Comparison of ENCODE assay signal across 10 mouse cellular contexts in the genomic region with DNA sequence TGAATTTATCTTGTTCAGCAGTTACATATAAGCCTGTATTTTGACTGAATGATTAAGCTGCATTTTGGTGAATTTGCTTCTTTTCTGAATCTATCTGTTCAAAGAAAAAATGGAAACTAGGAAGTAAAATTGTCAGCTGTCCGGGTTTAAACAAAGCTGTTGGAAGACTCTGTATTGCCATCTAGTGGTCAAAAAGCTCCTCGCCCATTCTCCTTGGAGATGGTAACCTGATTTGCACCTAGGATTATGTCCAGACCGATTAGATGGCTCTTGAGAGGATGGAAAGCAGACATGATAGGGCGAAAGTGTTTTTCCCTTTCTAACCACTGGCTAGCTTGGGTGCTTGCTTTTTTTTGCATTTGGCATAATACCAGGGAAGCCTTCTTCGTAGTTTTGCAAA. TPM values are rescaled to one million over a fixed set of nuclear protein-coding genes. Genes with fewer than 3 reads are reported as not detected.
DNase-seq lines count a peak whose midpoint lies in the region; ATAC-seq and TF ChIP-seq lines count a peak whose summit lies in the region.
"Had no signal": no experiment of that assay in that cellular context is flagged by ENCODE, and none has a peak within 500 bp of the region (broad histone marks: within the 10 kb centered on the region; RNA-seq: fewer than 3 reads in every experiment).

No protein-coding gene starts in this region.

- H3K4me2 ChIP-seq in embryonic facial prominence, embryonic 11.5 days (ENCODE audit: low read depth, low read length) = no peak overlapping the region
- H3K4me2 ChIP-seq in hindbrain, embryonic 16.5 days (ENCODE audit: low read length) = no peak overlapping the region
- H3K4me2 ChIP-seq: neural tube, embryonic 12.5 days had no signal

- TF ChIP-seq POLR2A in thymus, adult 2 months (IDR thresholded peaks at IDR 0.05; ENCODE audit: control insufficient read depth, extremely low read depth, insufficient read depth, low read length, poor library complexity) = no peak

- no peaks in the 10 kb centered on the region for H3K27me3 ChIP-seq in thymus, adult 2 months (ENCODE audit: control insufficient read depth, insufficient read depth, low read length)
- H3K27me3 ChIP-seq in embryonic facial prominence, embryonic 11.5 days (ENCODE audit: control insufficient read depth, insufficient read depth, low read length) = no peaks in the 10 kb centered on the region
- H3K27me3 ChIP-seq in hindbrain, embryonic 16.5 days (replicated peaks; ENCODE audit: control insufficient read depth, insufficient read depth, low read length) = no peaks in the 10 kb centered on the region
- H3K27me3 ChIP-seq: neural tube, embryonic 12.5 days had no signal

- WGBS in thymus, adult 2 months = 36% methylated on average over 5 of the region's 5 CpGs
- 30% methylated on average over 5 of the region's 5 CpGs for WGBS in embryonic facial prominence, embryonic 11.5 days
- 30% methylated on average over 5 of the region's 5 CpGs for WGBS in hindbrain, embryonic 16.5 days

- DNase-seq in thymus, adult 2 months = peak; percentile 1
- DNase-seq in thymus, adult 18-20 months = no peak
- peak; percentile 10 for DNase-seq in adrenal gland, postnatal 25 days
- DNase-seq in embryonic facial prominence, embryonic 11.5 days (ENCODE audit: low spot score) = peak; percentile 86
- peak; percentile 72 to 77 for DNase-seq in left cerebral cortex, postnatal 14 days (ENCODE audit: low spot score in 2 of 2)
- peak; percentile 0 for DNase-seq in natural killer cell, adult 2 months (ENCODE audit: low spot score in 2 of 2)
- no peak for DNase-seq in spleen, postnatal 4 days (ENCODE audit: low spot score in 2 of 2)

- H3K4me1 ChIP-seq in thymus, adult 2 months (replicated peaks; ENCODE audit: control insufficient read depth, insufficient read depth, low read length) = no peaks in the 10 kb centered on the region
- no peaks in the 10 kb centered on the region for H3K4me1 ChIP-seq in embryonic facial prominence, embryonic 11.5 days (ENCODE audit: control insufficient read depth, insufficient read depth, low read length)
- no peaks in the 10 kb centered on the region for H3K4me1 ChIP-seq in hindbrain, embryonic 16.5 days (ENCODE audit: control insufficient read depth, insufficient read depth, low read depth, low read length)
- H3K4me1 ChIP-seq: neural tube, embryonic 12.5 days had no signal

- H3K27ac ChIP-seq in thymus, adult 2 months (ENCODE audit: control insufficient read depth, insufficient read depth, low read length) = no peak overlapping the region
- H3K27ac ChIP-seq in embryonic facial prominence, embryonic 11.5 days (replicated peaks; ENCODE audit: low read depth, low read length) = no peak overlapping the region
- no peak overlapping the region for H3K27ac ChIP-seq in hindbrain, embryonic 16.5 days (ENCODE audit: low read depth, low read length)
- H3K27ac ChIP-seq: neural tube, embryonic 12.5 days had no signal

- H3K9me3 ChIP-seq in embryonic facial prominence, embryonic 11.5 days (replicated peaks; ENCODE audit: control insufficient read depth, low read length) = no peaks in the 10 kb centered on the region
- H3K9me3 ChIP-seq in hindbrain, embryonic 16.5 days (ENCODE audit: control insufficient read depth, low read length) = no peaks in the 10 kb centered on the region
- H3K9me3 ChIP-seq: neural tube, embryonic 12.5 days had no signal

- H3K36me3 ChIP-seq in thymus, adult 2 months (ENCODE audit: control insufficient read depth, insufficient read depth, low read length) = no peaks in the 10 kb centered on the region
- H3K36me3 ChIP-seq in embryonic facial prominence, embryonic 11.5 days (replicated peaks; ENCODE audit: control insufficient read depth, insufficient read depth, low read depth, low read length) = no peaks in the 10 kb centered on the region
- H3K36me3 ChIP-seq in hindbrain, embryonic 16.5 days (ENCODE audit: control insufficient read depth, insufficient read depth, low read length) = no peaks in the 10 kb centered on the region
- H3K36me3 ChIP-seq: neural tube, embryonic 12.5 days had no signal

- no peak for ATAC-seq in embryonic facial prominence, embryonic 11.5 days (replicated peaks; ENCODE audit: insufficient number of reproducible peaks, low FRiP score, low TSS enrichment, low read depth)
- ATAC-seq in hindbrain, embryonic 16.5 days = peak; percentile 61

- intact Hi-C loops in left cerebral cortex, postnatal 14 days (cut with DNase I) = loop anchor here (10.0 kb wide), 2 partner anchors 277 to 1547 kb away; partner anchors contain the start of gene Kdm6a

- no peak for TF ChIP-seq CTCF in thymus, adult 2 months (IDR thresholded peaks at IDR 0.05; ENCODE audit: borderline replicate concordance, control insufficient read depth, extremely low read depth, insufficient read depth, low read length, poor library complexity)

- no peak overlapping the region for H3K4me3 ChIP-seq in thymus, adult 2 months (ENCODE audit: control insufficient read depth, insufficient read depth, low read length)
- H3K4me3 ChIP-seq in embryonic facial prominence, embryonic 11.5 days (ENCODE audit: low read depth, low read length) = no peak overlapping the region
- no peak overlapping the region for H3K4me3 ChIP-seq in hindbrain, embryonic 16.5 days (ENCODE audit: low read length)
- H3K4me3 ChIP-seq: erythroblast, embryonic 14.5 days; neural tube, embryonic 12.5 days had no signal

- H3K9ac ChIP-seq in embryonic facial prominence, embryonic 11.5 days (replicated peaks; ENCODE audit: low read length) = no peak overlapping the region
- H3K9ac ChIP-seq in hindbrain, embryonic 16.5 days (ENCODE audit: low read depth, low read length) = no peak overlapping the region
- H3K9ac ChIP-seq: neural tube, embryonic 12.5 days had no signal

RNA-seq across cellular contexts. Expression of gene 4930578C19Rik, which starts 19.1 kb away (rescaled TPM):
- polyA plus RNA-seq in thymus, adult 2 months (2012; rRNA removed) = 1.1 and 1.2 TPM in 2 replicates
- 0.61 and 0.86 TPM in 2 replicates for total RNA-seq in adrenal gland, postnatal 25 days (2021)
- 0.45 and 0.54 TPM in 2 replicates for polyA plus RNA-seq in embryonic facial prominence, embryonic 11.5 days (2014; fragmentation: Nextera tagmentation; extraction: Ambion mirVana)
- 0.80 and 0.95 TPM in 2 replicates for polyA plus RNA-seq in hindbrain, embryonic 16.5 days (2015; fragmentation: Nextera tagmentation; extraction: Ambion mirVana)
- total RNA-seq in left cerebral cortex, postnatal 14 days (2021) = 1 to 10 TPM; 1.2 to 1.3 TPM
- polyA plus RNA-seq: erythroblast, embryonic 14.5 days had no signal

Comparison
In these comparisons a context has a peak if more than half of its experiments do, and no peak if none do; other contexts are left out.
1. DNase-seq: peak in thymus, adult 2 months (single experiment), adrenal gland, postnatal 25 days (single experiment), embryonic facial prominence, embryonic 11.5 days (single experiment), left cerebral cortex, postnatal 14 days (2 of 2) and natural killer cell, adult 2 months (2 of 2); none in thymus, adult 18-20 months (0 of 2) and spleen, postnatal 4 days (0 of 2).